Mouse (Mus musculus) heart, embryonic 10.5 days (tissue): ENCODE measurements around the gene Slc39a9. TPM values are rescaled to one million over a fixed set of nuclear protein-coding genes. Genes with fewer than 3 reads are reported as not detected.

Experiments
- DNase-seq: peaks from one replicate; pipeline ENCODE4 v3.0.0-alpha.2; 2017; ENCODE audit warnings: low spot score
- H3K27ac ChIP-seq: fragments of 300-500 bp; sonication (generic); 2 replicates; pipeline ENCODE4 v1.5.1; 2016; ENCODE audit warnings: mild to moderate bottlenecking
- H3K27me3 ChIP-seq: fragments of 300-500 bp; sonication (generic); 2 replicates; pipeline ENCODE4 v1.6.1; 2016; ENCODE audit warnings: mild to moderate bottlenecking; ENCODE audit not compliant: poor library complexity, insufficient read depth, severe bottlenecking
- H3K36me3 ChIP-seq: fragments of 300-500 bp; sonication (generic); 2 replicates; pipeline ENCODE4 v1.6.1; 2016; ENCODE audit warnings: mild to moderate bottlenecking, moderate library complexity
- H3K4me1 ChIP-seq: fragments of 300-500 bp; sonication (generic); 2 replicates; pipeline ENCODE4 v1.6.1; 2016; ENCODE audit warnings: mild to moderate bottlenecking
- H3K4me3 ChIP-seq: fragments of 300-500 bp; sonication (generic); 2 replicates; pipeline ENCODE4 v1.5.1; 2016; ENCODE audit warnings: mild to moderate bottlenecking, moderate library complexity
- H3K9me3 ChIP-seq: fragments of 300-500 bp; sonication (generic); 2 replicates; pipeline ENCODE4 v1.6.1; 2016; ENCODE audit warnings: mild to moderate bottlenecking, moderate library complexity
- WGBS: fragments of 180-500 bp; shearing (Covaris S2); methylation state at CpG from one replicate; pipeline ENCODE4 v1.1.7; 2016; 5-methylcytosine and 5-hydroxymethylcytosine counted together
- polyA plus RNA-seq: library from polyadenylated mRNA; unstranded; fragments of >200 nt; fragmentation: Nextera tagmentation; extraction: Ambion mirVana; gene quantifications from 2 replicates; pipeline ENCODE4 v1.2.1, GENCODE M21; 2016

The Slc39a9 gene
- 21.6 and 24.5 TPM in 2 replicates for polyA plus RNA-seq

DNA sequence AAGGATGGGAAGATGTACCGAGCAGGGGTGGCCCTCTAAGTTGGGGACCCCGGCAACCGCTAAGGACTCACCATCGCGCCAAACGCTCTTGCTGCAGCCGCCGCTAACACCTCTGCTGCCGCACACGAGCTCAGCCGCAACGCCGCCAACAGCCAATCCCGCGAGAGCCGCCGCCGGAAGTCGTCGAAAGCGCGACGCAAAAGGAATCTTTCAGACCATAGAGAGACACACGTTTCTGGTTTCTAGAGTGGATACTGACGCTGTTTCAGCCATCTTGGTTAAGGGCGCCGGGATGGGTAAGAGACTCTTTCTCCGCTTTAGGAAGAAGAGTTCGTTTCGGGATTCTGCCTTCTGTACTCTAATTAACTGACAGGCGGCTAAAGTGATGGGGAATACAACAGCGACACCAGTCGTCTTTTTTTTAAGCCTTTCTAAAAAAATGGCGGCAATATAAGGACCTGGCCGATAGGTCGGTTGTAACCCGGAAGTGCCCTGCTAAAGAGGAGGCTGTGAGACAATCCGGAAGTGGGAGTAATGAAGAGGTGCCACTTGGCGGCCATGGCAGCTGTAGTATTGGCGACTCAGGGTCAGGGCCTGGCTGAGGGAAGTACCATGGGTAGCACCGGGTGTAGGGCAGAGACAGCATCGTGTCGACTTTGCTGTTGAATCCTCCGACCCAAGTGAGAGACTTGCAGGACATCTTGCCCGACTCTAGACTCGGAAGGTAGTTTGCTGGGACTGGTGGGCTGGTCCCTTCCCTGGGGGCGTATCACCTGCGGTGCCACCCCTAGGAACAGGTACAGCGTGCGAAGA lies at the start of gene Slc39a9, which contains the start of gene Erh:
Slc39a9 (plus strand) TSS at position 191 of the 813 bp plus-strand sequence.
Erh (minus strand) TSS at position 649 of the 813 bp plus-strand sequence.
- Histone ChIP-seq H3K9me3 (no peaks in the 10 kb centered on the region), H3K4me3 (peak within 1 kb of the TSS; percentile 99), H3K36me3 (peaks cover 38% of the 10 kb centered on the region), H3K27me3 (no peaks in the 10 kb centered on the region), H3K4me1 (peaks cover 28% of the 10 kb centered on the region), H3K27ac (peak within 1 kb of the TSS; percentile 98)
- DNase-seq = peak; percentile 97
- under 1% methylated on average over 50 of the region's 50 CpGs for WGBS

GRCm38 (mm10) chr12:80594141-80594540 lies 49.5 kb upstream of the Slc39a9 start:
- no peak for DNase-seq
- H3K36me3 ChIP-seq = no peaks in the 10 kb centered on the region
- no peak overlapping the region for H3K4me3 ChIP-seq
- WGBS = 34% methylated on average over 4 of the region's 4 CpGs
- no peaks in the 10 kb centered on the region for H3K27me3 ChIP-seq
- no peaks in the 10 kb centered on the region for H3K9me3 ChIP-seq
- peaks cover 20% of the 10 kb centered on the region for H3K4me1 ChIP-seq
- no peak overlapping the region for H3K27ac ChIP-seq

- DNase-seq = no peak
- no peaks in the 10 kb centered on the region for H3K36me3 ChIP-seq
- no peaks in the 10 kb centered on the region for H3K9me3 ChIP-seq
- H3K27ac ChIP-seq = no peak overlapping the region
- no peaks in the 10 kb centered on the region for H3K27me3 ChIP-seq
- WGBS = 84% methylated on average over 4 of the region's 4 CpGs
- H3K4me3 ChIP-seq = no peak overlapping the region
- peaks cover 20% of the 10 kb centered on the region for H3K4me1 ChIP-seq
Measured at GRCm38 (mm10) chr12:80594781-80595180, 48.9 kb upstream of the Slc39a9 start.

DNA sequence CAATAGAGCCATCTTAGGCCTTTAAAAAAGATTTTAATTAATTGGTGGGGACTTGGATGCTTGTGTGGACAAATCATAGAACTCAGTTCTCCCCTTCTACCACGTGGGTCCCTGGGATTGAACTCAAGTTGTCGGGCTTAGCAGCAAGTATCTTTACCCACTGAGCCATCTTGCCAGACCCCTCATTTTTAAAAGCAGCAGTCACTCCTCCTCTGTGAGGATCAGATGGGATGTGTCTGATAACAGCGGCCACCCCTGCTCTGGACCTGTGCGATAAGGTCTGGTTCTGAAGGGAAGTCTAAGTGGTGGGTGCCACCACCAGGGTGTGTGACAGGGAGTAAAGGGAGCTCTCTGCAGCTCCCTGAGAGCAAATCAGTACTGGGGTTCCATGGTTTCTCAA lies 48.1 kb upstream of the Slc39a9 start:
- 77% methylated on average over 4 of the region's 4 CpGs for WGBS
- no peaks in the 10 kb centered on the region for H3K9me3 ChIP-seq
- H3K27me3 ChIP-seq = no peaks in the 10 kb centered on the region
- no peak overlapping the region for H3K27ac ChIP-seq
- H3K36me3 ChIP-seq = no peaks in the 10 kb centered on the region
- no peak for DNase-seq
- H3K4me1 ChIP-seq = peaks cover 24% of the 10 kb centered on the region
- H3K4me3 ChIP-seq = no peak overlapping the region

DNA sequence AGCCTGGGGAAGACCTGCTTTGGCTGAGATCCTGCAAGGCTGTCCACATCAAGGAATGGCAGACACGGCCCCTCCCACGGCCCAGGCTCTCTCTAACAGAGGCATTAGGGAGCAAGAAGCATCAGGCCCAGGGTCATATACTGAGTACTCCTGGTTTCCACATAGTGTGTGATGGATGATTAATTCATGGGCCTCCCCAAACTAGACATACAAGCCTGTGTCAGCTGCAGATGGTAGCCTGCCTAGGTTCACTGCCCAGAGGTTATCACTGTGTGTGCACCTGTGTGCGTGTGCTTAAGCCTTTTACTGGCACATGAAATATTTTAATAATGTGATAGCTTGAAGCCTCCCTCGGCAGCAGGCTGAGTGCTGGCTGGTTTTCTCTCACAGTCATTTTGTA lies 47.7 kb upstream of the Slc39a9 start:
- Histone ChIP-seq H3K4me1 (peaks cover 26% of the 10 kb centered on the region), H3K9me3 (no peaks in the 10 kb centered on the region), H3K36me3 (no peaks in the 10 kb centered on the region), H3K4me3 (no peak overlapping the region), H3K27me3 (no peaks in the 10 kb centered on the region), H3K27ac (no peak overlapping the region)
- WGBS = 82% methylated on average over 4 of the region's 4 CpGs
- DNase-seq = no peak

DNA sequence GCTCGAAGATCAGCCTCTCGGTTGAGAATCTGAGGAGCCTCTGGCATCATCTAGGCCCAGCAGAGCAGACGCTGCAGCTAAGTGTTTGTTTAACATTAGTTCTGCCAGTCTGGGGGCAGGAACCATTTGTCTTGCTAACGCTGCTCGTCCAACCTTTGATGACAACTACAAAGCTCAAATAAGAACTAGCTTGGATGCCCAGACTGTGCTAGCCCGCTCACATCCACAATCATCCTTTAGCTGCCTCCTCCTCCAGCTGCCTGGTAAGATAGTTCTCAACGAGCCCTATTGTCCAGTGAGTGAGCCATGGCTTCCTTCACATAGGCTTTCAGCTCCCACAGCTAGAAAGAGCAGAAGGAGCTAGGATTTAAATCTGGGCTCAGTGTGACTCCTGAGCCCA lies 45.4 kb upstream of the Slc39a9 start:
- no peak for DNase-seq
- Histone ChIP-seq H3K4me1 (peaks cover 26% of the 10 kb centered on the region), H3K4me3 (no peak overlapping the region), H3K36me3 (no peaks in the 10 kb centered on the region), H3K27me3 (0 out of 2 replicates have a peak, but pooled peaks cover 3% of the 10 kb centered on the region), H3K9me3 (no peaks in the 10 kb centered on the region), H3K27ac (no peak overlapping the region)
- 39% methylated on average over 7 of the region's 7 CpGs for WGBS

DNA sequence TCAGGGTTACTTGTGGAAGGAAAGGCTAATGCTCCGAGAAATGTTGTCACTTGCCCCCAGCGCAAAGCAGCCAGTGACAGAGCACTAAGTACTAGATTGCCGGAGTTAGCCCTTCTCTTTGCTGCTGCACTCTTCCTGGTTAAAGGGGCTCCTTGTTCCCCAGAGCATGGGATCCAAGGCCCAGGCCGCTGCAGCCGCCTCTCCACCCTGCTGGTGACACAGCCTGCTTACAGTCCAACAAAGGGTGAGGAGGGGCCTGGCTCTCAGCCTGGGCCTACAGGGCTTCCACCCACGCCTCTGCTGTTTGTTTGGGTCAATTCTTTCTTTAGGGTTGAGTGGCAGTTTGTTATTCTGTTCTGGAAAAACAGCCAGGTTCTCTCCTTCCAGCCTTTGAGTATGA lies 44.9 kb upstream of the Slc39a9 start:
- Histone ChIP-seq H3K4me3 (no peak overlapping the region), H3K4me1 (peaks cover 25% of the 10 kb centered on the region), H3K27ac (0 out of 2 replicates have a peak overlapping the region, but pooled peaks have one; percentile 36), H3K36me3 (no peaks in the 10 kb centered on the region), H3K9me3 (no peaks in the 10 kb centered on the region), H3K27me3 (0 out of 2 replicates have a peak, but pooled peaks cover 3% of the 10 kb centered on the region)
- 57% methylated on average over 6 of the region's 6 CpGs for WGBS
- DNase-seq = no peak

DNA sequence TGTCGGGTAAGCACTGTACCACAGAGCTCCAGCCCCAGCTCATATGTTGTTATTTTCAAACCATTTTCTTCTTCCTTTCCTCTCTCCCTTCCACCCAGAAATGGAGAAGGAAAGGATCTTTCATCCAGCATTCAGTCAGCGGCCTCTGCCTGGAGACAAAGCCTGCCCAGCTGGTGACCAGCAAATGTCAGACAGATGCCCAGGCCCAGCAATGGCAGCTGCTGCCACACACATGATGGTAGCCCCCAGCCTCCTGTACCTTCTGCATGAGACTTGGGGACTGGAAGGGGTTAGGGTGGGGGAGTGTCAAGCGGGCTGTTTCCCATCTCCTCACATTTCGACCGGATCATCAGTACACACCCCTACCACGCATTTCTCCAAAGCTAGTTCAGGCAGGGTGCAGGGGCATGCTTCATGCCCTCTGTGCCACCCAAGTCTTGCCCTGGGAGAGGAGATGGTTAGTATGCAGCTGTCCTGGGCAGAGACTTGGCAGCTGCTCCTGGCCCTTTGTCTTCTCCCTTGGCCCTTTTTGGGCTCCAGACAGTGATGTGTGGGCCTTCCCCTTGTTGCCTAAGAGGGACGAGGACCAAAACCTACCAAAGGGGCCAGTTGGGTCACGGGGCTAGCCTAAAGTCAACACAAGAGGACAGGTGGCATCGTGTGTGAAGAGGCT lies 42.0 kb upstream of the Slc39a9 start:
- H3K9me3 ChIP-seq = no peaks in the 10 kb centered on the region
- H3K4me3 ChIP-seq = no peak overlapping the region
- H3K36me3 ChIP-seq = no peaks in the 10 kb centered on the region
- WGBS = 84% methylated on average over 9 of the region's 9 CpGs
- H3K27me3 ChIP-seq = 0 out of 2 replicates have a peak, but pooled peaks cover 3% of the 10 kb centered on the region
- no peak for DNase-seq
- H3K4me1 ChIP-seq = peaks cover 20% of the 10 kb centered on the region
- no peak overlapping the region for H3K27ac ChIP-seq

- WGBS = 91% methylated on average over 5 of the region's 5 CpGs
- H3K4me3 ChIP-seq = no peak overlapping the region
- H3K36me3 ChIP-seq = no peaks in the 10 kb centered on the region
- 0 out of 2 replicates have a peak, but pooled peaks cover 3% of the 10 kb centered on the region for H3K27me3 ChIP-seq
- DNase-seq = no peak
- no peaks in the 10 kb centered on the region for H3K9me3 ChIP-seq
- H3K4me1 ChIP-seq = peaks cover 20% of the 10 kb centered on the region
- H3K27ac ChIP-seq = no peak overlapping the region
Measured at GRCm38 (mm10) chr12:80602432-80602831, 41.3 kb upstream of the Slc39a9 start.

GRCm38 (mm10) chr12:80603566-80603965 lies 40.1 kb upstream of the Slc39a9 start:
- 60% methylated on average over 4 of the region's 4 CpGs for WGBS
- H3K27me3 ChIP-seq = 0 out of 2 replicates have a peak, but pooled peaks cover 3% of the 10 kb centered on the region
- no peaks in the 10 kb centered on the region for H3K36me3 ChIP-seq
- no peak overlapping the region for H3K4me3 ChIP-seq
- DNase-seq = no peak
- no peaks in the 10 kb centered on the region for H3K9me3 ChIP-seq
- no peak overlapping the region for H3K27ac ChIP-seq
- peaks cover 20% of the 10 kb centered on the region for H3K4me1 ChIP-seq

DNA sequence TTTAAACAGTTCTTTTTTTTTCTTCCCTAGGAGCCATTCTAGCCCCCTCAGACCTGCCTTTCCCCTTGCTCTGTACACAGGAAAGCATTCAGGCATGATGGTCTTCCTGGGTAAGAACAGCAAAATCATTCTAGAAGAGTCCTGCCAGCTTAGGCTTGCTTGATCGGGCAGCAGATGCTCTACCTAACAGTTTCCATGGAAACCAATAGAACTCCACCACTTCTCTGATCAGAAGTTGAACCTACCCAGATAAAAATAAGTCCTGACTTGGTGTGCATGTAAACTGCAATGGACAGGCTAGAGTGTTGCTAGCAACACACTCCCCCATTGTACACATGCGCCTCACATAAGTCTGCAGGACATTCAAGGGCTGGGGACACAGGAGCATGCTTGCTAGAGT lies 39.5 kb upstream of the Slc39a9 start:
- no peak for DNase-seq
- H3K27ac ChIP-seq = no peak overlapping the region

DNA sequence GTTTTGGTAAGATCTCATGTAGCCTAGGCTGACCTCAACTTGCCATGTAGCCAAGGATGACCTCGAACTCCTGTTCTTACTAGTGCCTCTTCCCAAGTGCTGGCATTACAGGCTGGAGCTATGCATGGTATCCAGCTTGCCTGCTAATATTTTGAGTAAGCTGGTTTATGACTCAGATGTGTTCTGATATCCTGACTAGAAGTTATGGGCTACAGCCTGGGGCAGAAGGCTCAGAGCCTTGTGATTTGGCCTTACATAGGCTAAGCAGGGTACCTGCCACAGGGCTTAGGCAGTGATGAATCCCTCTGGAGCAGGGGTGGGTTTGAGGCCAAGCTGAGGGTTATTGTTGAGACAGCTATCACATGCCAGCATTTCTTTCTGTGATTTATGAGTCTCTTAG lies 35.1 kb upstream of the Slc39a9 start:
- Histone ChIP-seq H3K27ac (no peak overlapping the region), H3K9me3 (no peaks in the 10 kb centered on the region), H3K4me1 (peaks cover 14% of the 10 kb centered on the region), H3K36me3 (no peaks in the 10 kb centered on the region), H3K27me3 (no peaks in the 10 kb centered on the region), H3K4me3 (no peak overlapping the region)
- 81% methylated on average over 1 of the region's 1 CpGs for WGBS
- no peak for DNase-seq

More for the DNA sequence above, 39.5 kb upstream of the Slc39a9 start:
- no peak overlapping the region for H3K4me3 ChIP-seq
- WGBS = 90% methylated on average over 2 of the region's 2 CpGs
- H3K9me3 ChIP-seq = no peaks in the 10 kb centered on the region
- H3K4me1 ChIP-seq = peaks cover 14% of the 10 kb centered on the region; the same call in 1 of the 2 replicates
- no peaks in the 10 kb centered on the region for H3K36me3 ChIP-seq
- H3K27me3 ChIP-seq = 0 out of 2 replicates have a peak, but pooled peaks cover 3% of the 10 kb centered on the region

GRCm38 (mm10) chr12:80609928-80610327 lies 33.8 kb upstream of the Slc39a9 start:
- 47% methylated on average over 3 of the region's 3 CpGs for WGBS
- Histone ChIP-seq H3K27me3 (no peaks in the 10 kb centered on the region), H3K4me1 (peaks cover 8% of the 10 kb centered on the region; the same call in 1 of the 2 replicates), H3K9me3 (no peaks in the 10 kb centered on the region), H3K27ac (no peak overlapping the region), H3K36me3 (no peaks in the 10 kb centered on the region), H3K4me3 (no peak overlapping the region)
- DNase-seq = no peak
